Mouse (Mus musculus) spleen, adult 2 months (tissue): ENCODE results near the gene Gpat3.

Experiments used
- CTCF ChIP-seq: fragments of 200-500 bp; IDR thresholded peaks from 2 replicates; pipeline ENCODE4 v1.5.1; 2011; ENCODE audit warnings: mild to moderate bottlenecking, inconsistent platforms; ENCODE audit not compliant: insufficient read depth, insufficient read length, insufficient replicate concordance; ENCODE audit errors: extremely low read depth
- POLR2A ChIP-seq: fragments of 200-500 bp; IDR thresholded peaks from 2 replicates; pipeline ENCODE4 v1.6.1; 2011; ENCODE audit warnings: low read depth, low read length, inconsistent platforms

- no peak for TF ChIP-seq CTCF
- TF ChIP-seq POLR2A = no peak
Measured at GRCm38 (mm10) chr5:100845848-100846598, 510 bp downstream of the Gpat3 start.
